Mouse (Mus musculus) liver (tissue): ENCODE data around the gene Krtap1-4.
"Not testable (repeated sequence)": the region's sequence is repeated elsewhere in the genome, so short reads cannot be mapped to it uniquely, and the experiment has no call there.

Experiments used
- DNase-seq: peaks from one replicate; pipeline ENCODE4 v3.0.0-alpha.2; 2020; ENCODE audit warnings: mixed read lengths

Gene Krtap1-4

DNA sequence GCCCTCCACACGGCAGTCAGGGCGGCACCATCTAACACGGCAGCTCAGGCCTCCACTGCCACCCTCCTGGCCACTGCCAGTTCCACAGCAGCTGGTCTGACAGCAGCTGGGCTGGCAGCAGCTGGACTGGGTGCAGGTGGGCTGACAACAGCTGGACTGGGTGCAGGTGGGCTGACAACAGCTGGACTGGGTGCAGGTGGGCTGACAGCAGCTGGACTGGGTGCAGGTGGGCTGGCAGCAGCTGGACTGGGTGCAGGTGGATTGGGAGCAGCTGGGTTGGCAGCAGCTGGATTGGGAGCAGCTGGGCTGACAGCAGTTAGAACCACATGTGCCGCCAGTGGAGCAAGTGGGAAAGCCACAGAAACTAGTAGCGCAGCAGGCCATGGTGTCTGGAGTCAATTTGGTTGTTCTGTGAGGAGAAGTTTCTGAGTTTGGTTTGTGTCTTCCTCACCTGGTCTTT lies at the start of gene Krtap1-4:
Gene Krtap1-4, minus strand, starts transcription at position 410 of the 460 bp plus-strand sequence.
- DNase-seq: no peak

DNA sequence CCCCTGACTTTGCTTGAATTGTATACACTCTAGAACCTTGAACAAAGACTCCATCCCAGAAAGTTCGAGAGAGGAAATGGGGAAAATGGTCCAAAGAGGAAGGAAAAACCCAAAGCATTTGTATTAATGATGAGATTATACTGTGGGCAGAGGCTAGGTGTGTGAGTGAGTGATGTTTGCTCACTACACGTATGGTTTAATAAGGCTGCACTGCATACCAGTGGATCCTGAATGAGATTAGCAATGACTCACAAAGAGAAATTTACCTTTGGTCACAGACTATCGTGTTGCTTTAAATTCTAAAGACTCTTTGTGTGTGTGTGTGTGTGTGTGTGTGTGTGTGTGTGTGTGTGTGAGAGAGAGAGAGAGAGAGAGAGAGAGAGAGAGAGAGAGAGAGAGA lies 47.4 kb upstream of the Krtap1-4 start:
- DNase-seq: no peak

DNA sequence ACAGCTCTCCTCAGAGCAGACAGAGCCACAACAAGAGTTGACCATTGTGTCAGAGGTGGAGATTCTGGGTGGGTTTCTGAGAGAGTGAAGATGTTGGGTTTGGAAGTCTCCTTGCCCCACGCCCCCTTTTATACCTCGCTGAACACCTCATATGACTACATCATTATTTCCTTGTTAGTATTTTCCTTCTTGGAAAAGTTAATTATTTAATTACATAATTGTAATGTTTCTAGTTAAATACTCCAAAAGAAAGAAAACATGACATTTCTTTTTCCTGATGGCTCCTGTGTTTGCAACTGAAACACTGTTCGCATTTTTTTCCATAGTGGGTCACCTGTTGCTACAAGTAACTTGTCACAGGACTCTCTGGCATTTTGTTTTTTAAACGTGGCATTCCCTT lies 44.7 kb upstream of the Krtap1-4 start, which contains the start of gene Krtap4-1:
Gene Krtap4-1, minus strand, starts transcription at position 101 of the 400 bp plus-strand sequence.
- DNase-seq: no peak

DNA sequence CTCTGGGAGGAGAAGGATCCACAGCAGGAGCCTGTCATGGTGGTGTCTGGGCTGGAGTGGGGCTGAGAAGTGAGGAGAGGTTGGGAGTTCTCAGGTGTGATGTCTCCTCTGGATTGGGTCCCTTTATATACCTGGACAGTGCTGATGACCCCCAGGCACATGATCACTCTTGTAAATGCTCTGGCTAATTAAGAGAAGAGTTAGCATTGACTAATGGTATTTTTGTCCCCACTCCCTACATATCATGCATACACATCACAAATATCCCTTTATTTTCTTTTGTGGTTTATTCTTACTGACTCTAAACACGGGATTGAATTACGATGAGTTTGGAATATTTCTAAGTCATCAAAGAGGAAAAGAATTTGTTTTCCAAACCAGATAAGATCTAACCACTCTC lies 36.9 kb upstream of the Krtap1-4 start, which contains the start of gene Gm11562:
Gene Gm11562, minus strand, starts transcription at position 101 of the 400 bp plus-strand sequence.
- no peak for DNase-seq

DNA sequence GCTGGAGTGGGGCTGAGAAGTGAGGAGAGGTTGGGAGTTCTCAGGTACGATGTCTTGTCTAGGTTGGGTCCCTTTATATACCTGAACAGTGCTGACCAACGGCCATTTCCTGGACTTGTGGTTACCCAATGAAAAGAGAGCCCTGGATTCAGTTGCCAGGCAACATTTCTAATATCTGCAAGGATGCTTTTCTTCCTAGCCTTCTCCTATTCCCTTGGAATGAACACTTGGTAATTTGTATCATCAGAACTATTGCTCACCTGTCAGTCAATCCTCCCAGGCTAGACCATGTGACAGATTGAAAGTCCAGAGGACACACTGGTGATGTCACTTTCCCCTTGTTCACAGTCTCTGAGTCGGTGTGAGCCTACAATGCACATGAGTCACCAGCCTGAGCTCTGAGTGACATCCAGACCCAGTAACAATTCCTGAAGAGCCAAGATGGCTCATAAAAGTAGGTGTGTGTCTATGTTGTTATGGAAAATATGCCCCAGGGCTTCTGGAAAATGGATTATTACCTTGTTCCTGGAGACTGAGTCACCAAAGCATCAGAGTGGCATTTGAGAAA lies 31.4 kb upstream of the Krtap1-4 start, which contains the start of gene Krtap2-4:
Gene Krtap2-4, minus strand, starts transcription at position 51 of the 568 bp plus-strand sequence.
- no peak for DNase-seq

DNA sequence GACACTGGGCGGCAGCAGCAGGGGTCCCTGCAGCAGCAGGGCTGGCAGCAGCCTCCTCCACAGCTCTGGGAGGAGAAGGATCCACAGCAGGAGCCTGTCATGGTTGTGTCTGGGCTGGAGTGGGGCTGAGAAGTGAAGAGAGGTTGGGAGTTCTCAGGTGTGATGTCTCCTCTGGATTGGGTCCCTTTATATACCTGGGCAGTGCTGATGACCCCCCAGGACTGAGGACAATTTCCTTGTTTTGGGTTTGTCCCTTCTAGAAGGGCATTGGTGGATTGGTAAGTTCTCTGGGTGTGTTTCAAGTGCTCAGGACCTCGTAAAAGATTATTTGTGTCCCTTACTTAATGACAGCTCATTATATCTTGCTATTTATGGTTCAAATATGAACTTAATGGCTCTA lies 26.6 kb upstream of the Krtap1-4 start, which contains the start of gene Gm11937:
Gene Gm11937, minus strand, starts transcription at position 101 of the 400 bp plus-strand sequence.
- not testable (repeated sequence) for DNase-seq

DNA sequence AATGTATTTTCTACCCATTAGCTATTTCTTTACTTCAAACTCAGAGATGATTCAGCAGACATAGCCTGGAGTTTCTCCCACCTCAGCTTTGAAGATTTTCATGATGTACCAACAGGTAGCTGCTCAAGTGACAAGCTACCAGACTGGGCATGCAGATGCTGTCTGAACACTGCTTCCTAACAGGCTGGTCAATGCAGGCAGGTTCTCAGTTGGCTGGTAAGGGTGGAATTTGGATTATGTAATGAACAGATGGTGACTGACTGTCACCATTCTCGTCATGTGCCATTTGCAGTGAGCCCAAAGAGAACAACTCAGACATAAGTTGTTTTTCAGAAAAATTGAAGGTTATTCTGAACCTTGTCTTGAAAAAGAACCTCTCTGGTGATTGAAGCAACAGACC lies 25.7 kb upstream of the Krtap1-4 start:
- DNase-seq: no peak

DNA sequence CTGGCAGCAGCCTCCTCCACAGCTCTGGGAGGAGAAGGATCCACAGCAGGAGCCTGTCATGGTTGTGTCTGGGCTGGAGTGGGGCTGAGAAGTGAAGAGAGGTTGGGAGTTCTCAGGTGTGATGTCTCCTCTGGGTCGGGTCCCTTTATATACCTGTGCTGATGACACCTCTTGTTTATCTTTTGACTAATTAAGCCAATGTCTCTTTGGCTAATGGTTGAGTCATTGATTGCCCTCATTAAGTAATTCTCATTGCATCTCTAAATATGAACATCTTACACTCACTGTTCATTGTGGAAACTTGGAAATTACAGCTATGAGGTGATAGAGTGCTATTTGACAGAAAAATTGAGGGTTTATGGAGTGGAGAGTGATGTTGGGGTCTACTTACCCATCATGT lies 19.8 kb upstream of the Krtap1-4 start, which contains the start of gene Gm11938:
Gene Gm11938, minus strand, starts transcription at position 101 of the 400 bp plus-strand sequence.
- DNase-seq: not testable (repeated sequence)

DNA sequence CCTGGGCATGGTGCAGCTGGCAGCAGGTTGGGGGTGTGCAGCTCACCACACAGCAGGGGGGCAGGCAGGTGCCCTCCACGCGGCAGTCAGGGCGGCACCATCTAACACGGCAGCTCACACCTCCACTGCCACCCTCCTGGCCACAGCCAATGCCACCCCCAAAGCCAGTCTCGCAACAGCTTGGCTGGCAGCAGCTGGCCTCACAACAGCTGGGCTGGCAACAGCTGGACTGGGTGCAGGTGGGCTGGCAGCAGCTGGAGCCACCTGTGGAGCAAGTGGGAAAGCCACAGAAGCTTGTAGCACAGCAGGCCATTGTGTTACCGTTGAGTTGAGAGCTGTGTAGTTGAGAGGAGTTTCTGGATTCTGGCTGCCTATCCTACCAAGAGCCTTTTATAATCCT lies 14.3 kb upstream of the Krtap1-4 start, which contains the start of gene Krtap9-3:
Gene Krtap9-3, minus strand, starts transcription at position 364 of the 400 bp plus-strand sequence.
- DNase-seq: not testable (repeated sequence)

DNA sequence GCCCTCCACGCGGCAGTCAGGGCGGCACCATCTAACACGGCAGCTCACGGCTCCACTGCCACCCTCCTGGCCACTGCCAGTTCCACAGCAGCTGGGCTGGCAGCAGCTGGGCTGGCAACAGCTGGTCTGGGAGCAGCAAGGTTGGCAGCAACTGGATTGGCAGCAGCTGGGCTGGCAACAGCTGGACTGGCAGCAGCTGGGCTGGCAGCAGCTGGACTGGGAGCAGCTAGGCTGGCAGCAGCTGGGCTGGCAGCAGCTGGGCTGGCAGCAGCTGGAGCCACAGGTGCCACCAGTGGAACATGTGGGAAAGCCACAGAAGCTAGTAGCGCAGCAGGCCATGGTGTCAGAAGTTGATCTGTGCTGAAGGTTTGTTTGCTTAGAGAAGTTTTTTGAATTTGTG lies 7.5 kb upstream of the Krtap1-4 start, which contains the start of gene Krtap1-3:
Gene Krtap1-3, minus strand, starts transcription at position 359 of the 400 bp plus-strand sequence.
- no peak for DNase-seq

DNA sequence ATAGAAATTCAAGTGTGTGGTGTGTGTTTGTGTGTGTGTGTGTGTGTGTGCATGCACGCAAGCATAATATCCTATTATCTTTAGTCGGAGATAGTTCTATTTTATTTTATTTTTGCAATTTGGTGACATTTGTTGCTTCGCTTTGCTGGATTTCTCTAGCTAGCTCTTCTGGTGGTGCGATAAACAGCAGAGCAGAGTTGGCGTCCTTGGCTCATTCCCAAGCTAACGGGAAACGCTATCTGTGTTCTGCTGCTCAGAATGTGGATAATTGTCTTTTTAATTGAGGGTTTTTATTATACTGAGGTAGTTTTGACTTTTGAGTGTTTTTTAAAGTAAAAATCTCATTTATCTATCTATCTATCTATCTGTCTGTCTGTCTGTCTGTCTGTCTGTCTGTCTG lies 1.6 kb upstream of the Krtap1-4 start:
- no peak for DNase-seq

DNA sequence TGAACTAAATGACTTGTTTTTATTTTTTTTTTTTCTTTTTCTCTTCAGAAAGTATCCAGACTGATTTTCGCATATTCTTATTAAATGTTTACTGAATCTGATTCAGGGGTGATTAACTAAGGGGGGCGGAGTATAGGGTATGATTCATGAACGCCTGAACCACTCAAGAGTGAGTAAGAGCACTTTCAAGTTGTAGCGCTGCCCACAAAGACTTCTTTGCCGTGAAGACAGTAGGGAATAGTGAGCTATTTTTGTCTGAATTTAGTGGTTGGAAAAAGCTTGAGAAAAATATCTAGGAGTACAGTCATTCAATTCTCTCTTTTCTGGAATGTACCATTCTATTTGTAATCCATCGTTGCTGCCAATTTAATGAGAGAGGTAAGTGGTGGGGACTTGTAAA lies 1.9 kb downstream of the Krtap1-4 start:
- no peak for DNase-seq

DNA sequence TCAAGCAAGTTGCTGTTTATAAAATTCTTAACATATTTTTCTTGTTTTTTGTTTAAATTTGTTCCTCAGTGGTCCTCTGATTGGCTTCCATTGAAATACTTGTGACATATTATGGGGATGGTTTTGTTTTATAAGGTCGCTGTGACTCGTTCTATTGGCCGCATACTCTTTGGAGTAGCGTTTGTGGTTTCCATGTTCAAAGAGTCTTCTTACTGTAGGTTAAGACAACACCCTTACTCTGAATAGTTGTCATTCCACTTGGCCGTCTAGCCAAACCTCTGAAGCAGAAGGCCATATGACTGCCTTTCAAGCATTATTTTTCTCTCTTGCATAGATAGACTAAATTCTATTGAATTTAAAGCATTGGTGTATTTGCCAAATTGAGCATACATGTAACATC lies 2.4 kb downstream of the Krtap1-4 start:
- DNase-seq: no peak

DNA sequence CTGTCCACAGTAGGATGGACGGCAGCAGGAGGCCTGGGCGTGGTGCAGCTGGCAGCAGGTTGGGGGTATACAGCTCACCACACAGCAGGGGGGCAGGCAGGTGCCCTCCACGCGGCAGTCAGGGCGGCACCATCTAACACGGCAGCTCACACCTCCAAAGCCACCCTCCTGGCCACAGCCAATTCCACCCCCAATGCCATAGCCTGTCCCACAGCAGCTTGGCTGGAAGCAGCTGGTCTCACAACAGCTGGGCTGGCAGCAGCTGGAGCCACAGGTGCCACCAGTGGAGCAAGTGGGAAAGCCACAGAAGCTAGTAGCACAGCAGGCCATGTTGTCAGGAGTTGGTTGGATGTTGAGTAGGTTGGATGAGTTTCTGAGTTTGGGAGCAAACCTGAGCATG lies 2.8 kb downstream of the Krtap1-4 start, which contains the start of gene Krtap1-5:
Gene Krtap1-5, minus strand, starts transcription at position 381 of the 400 bp plus-strand sequence.
- no peak for DNase-seq

DNA sequence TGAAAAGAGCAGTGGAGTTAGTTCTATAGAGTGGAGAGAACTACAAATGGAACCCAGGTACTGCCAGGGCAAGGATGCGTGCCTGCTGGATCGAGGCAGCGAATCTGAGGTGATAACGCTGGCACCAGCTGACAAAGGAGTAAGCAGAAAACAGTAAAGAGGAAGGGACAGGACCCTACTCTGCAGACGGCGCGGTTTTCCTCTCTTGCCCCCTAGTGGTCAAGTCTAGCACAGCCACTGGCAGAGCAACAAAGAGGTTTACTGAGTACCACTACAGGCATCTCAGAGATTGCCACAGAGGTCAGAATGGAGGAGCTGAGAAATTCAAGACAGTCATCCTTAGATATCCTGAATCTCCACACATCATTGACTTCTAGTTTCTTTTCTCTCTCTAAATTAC lies 9.3 kb downstream of the Krtap1-4 start:
- peak; percentile 59 for DNase-seq

DNA sequence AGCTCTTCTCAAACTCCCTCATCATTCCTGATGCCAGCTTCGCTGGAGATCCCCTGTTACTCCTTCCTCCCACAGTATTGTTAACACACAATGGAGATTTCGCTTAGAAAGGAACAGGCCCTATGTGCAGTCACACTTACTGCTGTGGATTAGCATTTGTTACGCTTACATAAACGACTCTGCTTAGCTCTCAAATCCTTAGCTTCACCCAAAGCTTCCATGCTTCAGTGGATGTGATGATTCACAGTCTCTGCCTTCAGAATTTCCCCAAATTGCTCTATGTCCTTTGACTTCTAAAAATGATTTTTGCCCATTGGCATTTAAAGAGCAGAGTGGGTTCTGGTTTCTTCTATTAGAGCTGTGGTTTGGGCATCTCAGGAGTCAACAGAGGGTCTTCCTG lies 10.3 kb downstream of the Krtap1-4 start:
- DNase-seq: no peak

DNA sequence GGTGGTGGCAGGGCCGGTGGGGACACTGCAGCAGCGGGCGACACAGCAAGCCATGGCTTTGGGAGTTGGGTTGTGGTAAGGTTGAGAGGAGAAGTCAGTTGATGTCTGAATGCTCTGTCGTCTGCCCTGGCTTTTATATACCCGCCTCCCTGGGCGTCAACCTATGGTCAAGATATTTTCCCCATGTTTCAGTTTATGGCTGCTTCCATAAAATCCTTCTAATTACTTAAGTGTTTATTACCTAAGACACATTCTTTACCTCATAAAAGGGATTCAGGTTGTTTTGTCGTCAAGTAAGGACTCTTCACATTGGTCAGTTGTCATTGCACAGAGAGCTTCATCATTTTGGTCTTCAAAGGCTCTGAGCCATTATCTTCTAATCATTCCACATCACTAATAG lies 16.9 kb downstream of the Krtap1-4 start, which contains the start of gene Krtap3-1:
Gene Krtap3-1, minus strand, starts transcription at position 101 of the 400 bp plus-strand sequence.
- DNase-seq: no peak

DNA sequence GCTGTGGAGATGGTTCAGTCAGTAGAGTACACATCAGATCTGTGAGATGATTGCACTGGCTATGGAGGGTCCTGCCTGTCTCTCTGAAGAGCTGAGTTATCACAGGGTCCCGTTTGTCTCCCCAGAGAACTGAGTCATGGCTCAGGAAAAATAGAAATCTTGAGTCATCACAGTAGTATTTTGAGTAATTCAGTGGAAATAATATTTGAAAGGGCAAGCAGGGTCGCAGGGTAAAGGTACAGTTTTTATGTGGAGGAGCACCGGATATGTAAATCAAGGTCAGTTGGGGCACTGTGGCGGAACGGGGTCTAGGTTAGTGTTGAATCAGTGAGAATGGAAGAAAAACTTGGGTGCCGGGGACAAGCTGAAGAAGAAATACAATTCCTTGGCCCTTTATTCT lies 20.9 kb downstream of the Krtap1-4 start:
- DNase-seq: no peak

DNA sequence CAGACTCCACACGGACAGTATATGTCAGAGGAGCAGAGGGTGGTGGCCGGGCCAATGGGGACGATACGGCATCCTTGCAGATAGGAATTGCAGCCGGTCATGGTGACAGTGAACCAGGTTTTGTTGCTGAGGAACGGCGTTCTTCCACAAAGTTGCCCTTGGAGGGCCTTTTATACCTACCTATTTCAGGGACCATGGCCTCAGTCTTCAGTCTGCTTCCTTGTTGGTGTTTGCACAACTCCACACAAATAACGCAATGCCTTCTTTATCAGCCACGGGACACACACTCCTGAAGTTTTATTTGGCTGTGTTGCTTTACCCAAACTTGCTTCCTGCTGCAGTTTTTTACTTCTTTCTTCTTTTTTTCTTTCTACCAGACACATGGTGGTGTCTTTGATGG lies 24.1 kb downstream of the Krtap1-4 start, which contains the start of gene Gm11939:
Gene Gm11939, minus strand, starts transcription at position 101 of the 400 bp plus-strand sequence.
- DNase-seq: no peak

DNA sequence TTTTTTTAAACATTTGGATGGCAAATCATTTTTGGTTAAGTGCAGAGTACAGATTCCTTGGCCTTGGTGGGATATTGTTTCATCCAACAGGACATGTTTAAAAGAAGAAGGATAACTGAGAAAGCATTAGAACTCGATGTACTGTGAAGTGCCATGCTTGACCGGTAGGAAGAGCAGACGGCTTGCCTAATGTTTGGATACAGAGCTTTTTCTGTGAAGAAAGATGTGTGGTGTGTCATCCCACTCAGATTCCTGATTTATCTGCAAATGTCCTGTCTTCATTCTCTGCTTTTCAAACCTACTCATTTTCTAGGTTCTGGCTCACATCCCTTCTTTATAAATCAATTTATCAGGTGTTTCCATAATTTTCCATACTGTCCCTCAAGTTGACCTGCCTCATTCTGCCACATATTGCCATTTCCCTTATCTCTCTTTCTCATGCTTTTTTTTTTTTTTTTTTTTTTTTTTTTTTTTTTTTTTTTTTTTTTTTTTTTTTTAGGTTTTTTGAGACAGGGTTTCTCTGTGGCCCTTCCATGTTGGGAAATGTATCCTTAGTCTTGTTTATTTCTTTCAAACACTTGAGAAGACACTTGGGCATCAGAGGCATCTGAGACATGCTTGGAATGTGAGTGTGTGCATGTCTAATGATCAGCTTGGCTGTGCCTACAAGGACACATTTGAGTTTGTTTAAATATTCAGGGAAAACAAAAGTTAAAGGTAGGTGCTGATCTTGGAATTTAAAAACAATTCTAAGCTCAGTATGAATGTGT lies 25.3 kb downstream of the Krtap1-4 start:
- DNase-seq: no peak

DNA sequence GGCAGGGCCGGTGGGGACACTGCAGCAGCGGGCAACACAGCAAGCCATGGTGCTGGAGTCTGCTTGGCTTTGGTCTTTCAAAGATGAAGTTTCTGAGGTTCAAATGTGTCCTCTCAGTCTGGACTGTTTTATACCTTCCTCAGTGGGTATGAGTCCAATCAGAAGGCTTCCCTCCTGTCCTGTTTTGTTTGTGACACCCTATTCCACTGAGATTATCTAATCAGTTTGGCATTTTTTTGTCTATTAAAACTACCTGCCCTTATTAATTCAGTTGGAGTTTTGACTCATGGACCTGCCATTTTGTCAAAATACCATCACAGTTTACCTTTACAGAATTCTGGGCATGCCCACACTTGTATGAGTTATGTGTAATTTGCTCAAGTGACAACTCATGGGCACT lies 26.7 kb downstream of the Krtap1-4 start, which contains the start of gene Krtap3-2:
Gene Krtap3-2, minus strand, starts transcription at position 101 of the 400 bp plus-strand sequence.
- no peak for DNase-seq

DNA sequence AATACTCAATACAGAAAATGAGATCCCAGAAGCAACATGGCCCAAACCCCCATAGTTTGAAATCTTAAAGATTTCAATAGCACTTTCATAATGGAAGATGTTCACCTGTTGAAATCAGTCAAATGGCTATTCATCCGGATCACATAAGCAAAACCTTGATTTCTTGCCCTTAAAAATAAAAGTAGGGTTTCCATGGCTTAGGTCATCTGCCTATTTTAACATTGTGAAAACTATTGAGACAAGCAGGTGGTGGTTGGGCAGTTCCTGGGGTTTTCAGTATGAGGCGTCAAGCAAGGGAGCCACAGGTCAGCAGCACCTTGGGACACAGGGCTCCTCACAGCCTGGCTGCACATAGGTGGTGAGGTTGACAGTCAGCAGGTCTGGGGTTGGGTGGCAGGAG lies 27.3 kb downstream of the Krtap1-4 start:
- no peak for DNase-seq

DNA sequence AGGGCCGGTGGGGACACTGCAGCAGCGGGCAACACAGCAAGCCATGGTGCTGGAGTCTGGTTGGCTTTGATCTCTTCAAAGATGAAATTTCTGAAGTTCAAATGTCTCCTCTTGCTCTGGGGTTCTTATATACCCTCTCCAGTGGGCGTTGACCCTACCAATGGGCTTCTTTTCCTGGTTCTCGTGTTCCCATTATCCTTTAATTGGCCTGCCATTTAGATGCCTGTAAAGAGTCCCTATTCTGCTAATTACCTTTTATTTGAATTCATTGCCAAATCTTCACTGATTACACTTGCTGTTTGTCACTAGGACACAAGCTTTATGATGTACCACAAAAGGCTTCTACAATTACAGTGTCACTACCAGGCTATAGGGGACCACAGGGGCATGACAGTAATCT lies 32.7 kb downstream of the Krtap1-4 start, which contains the start of gene Krtap3-3:
Gene Krtap3-3, minus strand, starts transcription at position 101 of the 400 bp plus-strand sequence.
- DNase-seq: no peak
